Mouse (Mus musculus): ENCODE data around the gene C2cd4c. TPM values are rescaled to one million over a fixed set of nuclear protein-coding genes. Genes with fewer than 3 reads are reported as not detected.
A peak's percentile ranks its signal among the peaks of the same experiment; 100 is the strongest.

The C2cd4c gene
- polyA plus RNA-seq, 1 experiment from 2014 or later: not detected

- no peak overlapping the region for H3K27ac ChIP-seq (ENCODE audit: low read depth)
- no peak overlapping the region for H3K4me2 ChIP-seq
- H3K36me3 ChIP-seq (ENCODE audit: insufficient read depth): no peaks in the 10 kb centered on the region
- H3K27me3 ChIP-seq (ENCODE audit: insufficient read depth, low read length): no peaks in the 10 kb centered on the region
- ATAC-seq (ENCODE audit: insufficient read depth) (peak; percentile 28; the same call in 1 of the 2 replicates), DNase-seq (no peak)
- WGBS: 59% methylated on average over 8 of the region's 8 CpGs
- H3K9me3 ChIP-seq (ENCODE audit: low read depth, low read length): no peaks in the 10 kb centered on the region
- H3K4me1 ChIP-seq (ENCODE audit: insufficient read depth): no peaks in the 10 kb centered on the region
- no peak overlapping the region for H3K4me3 ChIP-seq (ENCODE audit: low read depth, low read length)
- H3K9ac ChIP-seq: no peak overlapping the region
- TF ChIP-seq CTCF (IDR thresholded peaks at IDR 0.05; ENCODE audit: low read depth): no peak
These were observed 18.3 kb downstream of the C2cd4c start for GRCm38 (mm10) chr10:79595590-79595929.

GRCm38 (mm10) chr10:79594872-79595589 lies 18.8 kb downstream of the C2cd4c start:
- Histone ChIP-seq H3K27me3 (ENCODE audit: insufficient read depth, low read length) (no peaks in the 10 kb centered on the region), H3K4me1 (ENCODE audit: insufficient read depth) (no peaks in the 10 kb centered on the region), H3K4me3 (ENCODE audit: low read depth, low read length) (no peak overlapping the region), H3K4me2 (no peak overlapping the region), H3K9ac (no peak overlapping the region), H3K36me3 (ENCODE audit: insufficient read depth) (no peaks in the 10 kb centered on the region), H3K27ac (ENCODE audit: low read depth) (no peak overlapping the region), H3K9me3 (ENCODE audit: low read depth, low read length) (no peaks in the 10 kb centered on the region)
- ATAC-seq (ENCODE audit: insufficient read depth) (peak; percentile 92), DNase-seq (peak; percentile 93)
- TF ChIP-seq CTCF (IDR thresholded peaks at IDR 0.05; ENCODE audit: low read depth): peak; percentile 95
- WGBS: 14% methylated on average over 17 of the region's 17 CpGs

DNA sequence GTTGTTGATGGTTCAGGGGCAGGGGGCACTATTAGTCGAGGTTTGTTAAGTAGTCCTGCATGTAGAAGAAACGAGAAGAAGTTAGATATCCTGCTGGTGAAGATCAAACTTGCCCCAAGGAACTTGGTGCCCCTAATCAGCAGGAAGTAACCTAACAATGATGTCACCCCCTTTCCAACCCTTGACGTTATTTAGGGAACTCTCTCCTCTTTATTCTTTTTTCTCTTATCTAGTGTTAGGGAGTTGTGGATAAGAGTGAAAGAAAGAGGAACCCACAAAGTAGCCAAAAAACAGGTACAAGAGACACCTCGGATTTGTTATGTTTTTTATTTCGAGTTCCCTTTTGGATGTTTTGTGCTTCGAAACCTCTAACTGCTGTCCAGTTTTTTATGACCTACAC lies 19.7 kb downstream of the C2cd4c start:
- Histone ChIP-seq H3K9ac (no peak overlapping the region), H3K4me2 (no peak overlapping the region), H3K27me3 (ENCODE audit: insufficient read depth, low read length) (no peaks in the 10 kb centered on the region), H3K4me3 (ENCODE audit: low read depth, low read length) (no peak overlapping the region), H3K27ac (ENCODE audit: low read depth) (no peak overlapping the region), H3K36me3 (ENCODE audit: insufficient read depth) (no peaks in the 10 kb centered on the region), H3K9me3 (ENCODE audit: low read depth, low read length) (no peaks in the 10 kb centered on the region), H3K4me1 (ENCODE audit: insufficient read depth) (no peaks in the 10 kb centered on the region)
- DNase-seq: no peak
- no peak for ATAC-seq (ENCODE audit: insufficient read depth)
- no peak for TF ChIP-seq CTCF (IDR thresholded peaks at IDR 0.05; ENCODE audit: low read depth)
- 39% methylated on average over 6 of the region's 6 CpGs for WGBS

DNA sequence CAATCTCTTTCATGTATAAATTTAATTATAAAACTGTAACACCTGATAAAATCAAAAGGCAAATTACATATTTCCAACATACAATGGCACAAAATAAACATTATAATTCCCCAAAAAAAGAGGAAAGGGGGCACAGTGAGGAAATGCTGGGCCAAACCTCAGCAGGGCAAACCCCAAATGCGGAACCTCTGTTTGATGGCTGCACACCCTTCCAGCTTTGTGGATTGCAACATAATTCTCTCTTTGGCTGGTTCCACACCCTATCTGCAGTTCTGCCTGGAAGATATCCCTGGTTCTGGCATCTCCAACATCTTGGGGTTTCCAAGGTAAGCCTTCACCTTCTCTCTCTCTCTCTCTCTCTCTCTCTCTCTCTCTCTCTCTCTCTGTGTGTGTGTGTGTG lies 23.1 kb downstream of the C2cd4c start:
- DNase-seq: no peak
- no peak for TF ChIP-seq CTCF (IDR thresholded peaks at IDR 0.05; ENCODE audit: low read depth)
- Histone ChIP-seq H3K36me3 (ENCODE audit: insufficient read depth) (no peaks in the 10 kb centered on the region), H3K9me3 (ENCODE audit: low read depth, low read length) (no peaks in the 10 kb centered on the region), H3K4me2 (no peak overlapping the region), H3K4me1 (ENCODE audit: insufficient read depth) (no peaks in the 10 kb centered on the region), H3K4me3 (ENCODE audit: low read depth, low read length) (no peak overlapping the region), H3K27me3 (ENCODE audit: insufficient read depth, low read length) (no peaks in the 10 kb centered on the region), H3K9ac (no peak overlapping the region), H3K27ac (ENCODE audit: low read depth) (no peak overlapping the region)
- WGBS: 86% methylated on average over 1 of the region's 1 CpGs
- no peak for ATAC-seq (ENCODE audit: insufficient read depth)

- no peak for DNase-seq
- Histone ChIP-seq H3K9ac (no peak overlapping the region), H3K4me1 (ENCODE audit: insufficient read depth) (no peaks in the 10 kb centered on the region), H3K27ac (ENCODE audit: low read depth) (no peak overlapping the region), H3K4me3 (ENCODE audit: low read depth, low read length) (no peak overlapping the region), H3K4me2 (no peak overlapping the region), H3K36me3 (ENCODE audit: insufficient read depth) (no peaks in the 10 kb centered on the region), H3K27me3 (ENCODE audit: insufficient read depth, low read length) (no peaks in the 10 kb centered on the region), H3K9me3 (ENCODE audit: low read depth, low read length) (no peaks in the 10 kb centered on the region)
- ATAC-seq (ENCODE audit: insufficient read depth): no peak
- TF ChIP-seq CTCF (IDR thresholded peaks at IDR 0.05; ENCODE audit: low read depth): no peak
- 61% methylated on average over 4 of the region's 4 CpGs for WGBS
These were observed 26.1 kb downstream of the C2cd4c start for GRCm38 (mm10) chr10:79587752-79588126.

- Histone ChIP-seq H3K9me3 (ENCODE audit: low read depth, low read length) (no peaks in the 10 kb centered on the region), H3K27me3 (ENCODE audit: insufficient read depth, low read length) (no peaks in the 10 kb centered on the region), H3K9ac (no peak within 1 kb of the TSS), H3K4me3 (ENCODE audit: low read depth, low read length) (no peak within 1 kb of the TSS), H3K36me3 (ENCODE audit: insufficient read depth) (no peaks in the 10 kb centered on the region), H3K4me1 (ENCODE audit: insufficient read depth) (no peaks in the 10 kb centered on the region), H3K27ac (ENCODE audit: low read depth) (no peak within 1 kb of the TSS), H3K4me2 (no peak within 1 kb of the TSS)
- DNase-seq (no peak), ATAC-seq (ENCODE audit: insufficient read depth) (no peak)
- WGBS: 77% methylated on average over 5 of the region's 5 CpGs
- TF ChIP-seq CTCF (IDR thresholded peaks at IDR 0.05; ENCODE audit: low read depth): no peak
These were observed 26.6 kb downstream of the C2cd4c start, which contains the start of gene Theg for GRCm38 (mm10) chr10:79587061-79587751. Gene Theg, minus strand, starts transcription at chr10:79587331.

- no peak for TF ChIP-seq CTCF (IDR thresholded peaks at IDR 0.05; ENCODE audit: low read depth)
- ATAC-seq (ENCODE audit: insufficient read depth): no peak
- H3K9me3 ChIP-seq (ENCODE audit: low read depth, low read length): no peaks in the 10 kb centered on the region
- H3K4me2 ChIP-seq: no peak overlapping the region
- WGBS: 64% methylated on average over 8 of the region's 8 CpGs
- no peaks in the 10 kb centered on the region for H3K27me3 ChIP-seq (ENCODE audit: insufficient read depth, low read length)
- H3K9ac ChIP-seq: no peak overlapping the region
- H3K36me3 ChIP-seq (ENCODE audit: insufficient read depth): no peaks in the 10 kb centered on the region
- H3K4me3 ChIP-seq (ENCODE audit: low read depth, low read length): no peak overlapping the region
- H3K4me1 ChIP-seq (ENCODE audit: insufficient read depth): no peaks in the 10 kb centered on the region
- DNase-seq: no peak
- H3K27ac ChIP-seq (ENCODE audit: low read depth): no peak overlapping the region
These were observed 27.6 kb downstream of the C2cd4c start for GRCm38 (mm10) chr10:79586243-79586642.

Data from lung, embryonic 14.5 days (tissue).